Mouse (Mus musculus) G1E (cell line): ENCODE measurements around the gene Eif4a1.

Source experiments
- CTCF ChIP-seq: IDR thresholded peaks from 2 replicates; pipeline ENCODE4 v1.5.1; 2012; ENCODE audit warnings: low read depth, low read length, inconsistent platforms, mixed read lengths
- GATA1 ChIP-seq: IDR thresholded peaks from 2 replicates; pipeline ENCODE4 v1.6.1; 2012; ENCODE audit warnings: borderline replicate concordance, low read length, inconsistent platforms, mixed read lengths
- GATA2 ChIP-seq: IDR thresholded peaks from 2 replicates; pipeline ENCODE4 v1.6.1; 2012; ENCODE audit warnings: low read depth, low read length, inconsistent platforms, borderline replicate concordance
- POLR2AphosphoS5 ChIP-seq: IDR thresholded peaks from 2 replicates; pipeline ENCODE4 v1.6.1; 2012; ENCODE audit warnings: low read depth, low read length, inconsistent platforms; ENCODE audit not compliant: insufficient replicate concordance
- TAL1 ChIP-seq: conservative IDR thresholded peaks from 2 replicates; pipeline ENCODE4 v1.6.1; 2012; ENCODE audit warnings: low read depth, low read length, inconsistent platforms, mixed read lengths

- TF ChIP-seq GATA1, result no peak
- no peak for TF ChIP-seq CTCF
- TF ChIP-seq POLR2AphosphoS5, result no peak
- TF ChIP-seq GATA2, result no peak
- no peak for TF ChIP-seq TAL1
These were observed 46.4 kb upstream of the Eif4a1 start for GRCm38 (mm10) chr11:69718661-69719060.
